Mouse (Mus musculus) embryonic fibroblast, embryonic 13.5 days (primary cell): ENCODE data around the gene Btnl4.

Source experiments
- CTCF ChIP-seq: IDR thresholded peaks from 2 replicates; pipeline ENCODE4 v1.5.1; 2011; ENCODE audit warnings: mild to moderate bottlenecking, control low read depth, low read length, moderate library complexity, borderline replicate concordance; ENCODE audit not compliant: insufficient read depth
- POLR2A ChIP-seq: IDR thresholded peaks from 2 replicates; pipeline ENCODE4 v1.6.1; 2011; ENCODE audit warnings: low read depth, mild to moderate bottlenecking, control low read depth, low read length, moderate library complexity

- TF ChIP-seq CTCF (no peak), POLR2A (no peak)
Observed at GRCm38 (mm10) chr17:34459255-34459654, 17.9 kb downstream of the Btnl4 start.
